Mouse (Mus musculus) midbrain, embryonic 12.5 days (tissue): ENCODE data around the gene Arglu1. TPM values are rescaled to one million over a fixed set of nuclear protein-coding genes. Genes with fewer than 3 reads are reported as not detected.

Experiments
- ATAC-seq: fragments of 200-750 bp; cut with Nextera tagmentation; 2 replicates; pipeline ENCODE4 v1.8.0; 2017; ENCODE audit warnings: low read depth, moderate TSS enrichment, moderate library complexity; ENCODE audit not compliant: low FRiP score
- H3K27ac ChIP-seq: fragments of 300-500 bp; sonication (generic); replicated peaks from 2 replicates; pipeline ENCODE4 v1.5.1; 2016; ENCODE audit warnings: mild to moderate bottlenecking
- H3K27me3 ChIP-seq: fragments of 300-500 bp; sonication (generic); 2 replicates; pipeline ENCODE4 v1.6.1; 2016; ENCODE audit warnings: mild to moderate bottlenecking
- H3K36me3 ChIP-seq: fragments of 300-500 bp; sonication (generic); 2 replicates; pipeline ENCODE4 v1.6.1; 2016
- H3K4me1 ChIP-seq: fragments of 300-500 bp; sonication (generic); 2 replicates; pipeline ENCODE4 v1.6.1; 2016
- H3K4me2 ChIP-seq: fragments of 300-500 bp; sonication (generic); replicated peaks from 2 replicates; pipeline ENCODE4 v1.6.1; 2016; ENCODE audit warnings: mild to moderate bottlenecking, moderate library complexity
- H3K4me3 ChIP-seq: fragments of 300-500 bp; sonication (generic); 2 replicates; pipeline ENCODE4 v1.5.1; 2016; ENCODE audit warnings: mild to moderate bottlenecking
- H3K9ac ChIP-seq: fragments of 300-500 bp; sonication (generic); replicated peaks from 2 replicates; pipeline ENCODE4 v1.6.1; 2016; ENCODE audit warnings: mild to moderate bottlenecking, moderate library complexity
- H3K9me3 ChIP-seq: fragments of 300-500 bp; sonication (generic); 2 replicates; pipeline ENCODE4 v1.6.1; 2016; ENCODE audit warnings: mild to moderate bottlenecking
- WGBS: fragments of 180-500 bp; shearing (Covaris S2); methylation state at CpG from one replicate; pipeline ENCODE4 v1.1.7; 2016; 5-methylcytosine and 5-hydroxymethylcytosine counted together
- polyA plus RNA-seq: library from polyadenylated mRNA; unstranded; fragments of >200 nt; fragmentation: Nextera tagmentation; extraction: Ambion mirVana; gene quantifications from 2 replicates; pipeline ENCODE4 v1.2.1, GENCODE M21; 2016

Gene Arglu1
- polyA plus RNA-seq, 1 experiment from 2014 or later = 201 TPM

GRCm38 (mm10) chr8:8640264-8640588 is 50.1 kb downstream of the Arglu1 start:
- H3K27ac ChIP-seq = no peak overlapping the region
- ATAC-seq = peak; percentile 39; the same call in 1 of the 2 replicates
- H3K36me3 ChIP-seq = no peaks in the 10 kb centered on the region
- H3K4me2 ChIP-seq = no peak overlapping the region
- H3K9me3 ChIP-seq = no peaks in the 10 kb centered on the region
- no peak overlapping the region for H3K9ac ChIP-seq
- H3K4me3 ChIP-seq = no peak overlapping the region
- WGBS = 3% methylated on average over 4 of the region's 4 CpGs
- H3K4me1 ChIP-seq = peaks cover 27% of the 10 kb centered on the region; the same call in 1 of the 2 replicates
- H3K27me3 ChIP-seq = peaks cover 69% of the 10 kb centered on the region

GRCm38 (mm10) chr8:8639569-8640263 is 50.6 kb downstream of the Arglu1 start:
- no peak overlapping the region for H3K27ac ChIP-seq
- peaks cover 66% of the 10 kb centered on the region for H3K27me3 ChIP-seq
- 43% methylated on average over 8 of the region's 8 CpGs for WGBS
- no peaks in the 10 kb centered on the region for H3K9me3 ChIP-seq
- no peak for ATAC-seq
- H3K9ac ChIP-seq = no peak overlapping the region
- H3K4me2 ChIP-seq = no peak overlapping the region
- no peak overlapping the region for H3K4me3 ChIP-seq
- H3K36me3 ChIP-seq = no peaks in the 10 kb centered on the region
- H3K4me1 ChIP-seq = peaks cover 25% of the 10 kb centered on the region; the same call in 1 of the 2 replicates

- Histone ChIP-seq H3K4me2 (no peak overlapping the region), H3K9ac (no peak overlapping the region), H3K9me3 (no peaks in the 10 kb centered on the region), H3K27ac (no peak overlapping the region), H3K27me3 (peaks cover 27% of the 10 kb centered on the region), H3K36me3 (no peaks in the 10 kb centered on the region), H3K4me3 (no peak overlapping the region), H3K4me1 (0 out of 2 replicates have a peak, but pooled peaks cover 9% of the 10 kb centered on the region)
- WGBS = 78% methylated on average over 7 of the region's 7 CpGs
- no peak for ATAC-seq
Measured at GRCm38 (mm10) chr8:8631394-8631793, 58.9 kb downstream of the Arglu1 start.

GRCm38 (mm10) chr8:8624017-8624416 is 66.3 kb downstream of the Arglu1 start:
- H3K4me2 ChIP-seq = no peak overlapping the region
- H3K9me3 ChIP-seq = no peaks in the 10 kb centered on the region
- no peak overlapping the region for H3K27ac ChIP-seq
- 71% methylated on average over 7 of the region's 7 CpGs for WGBS
- no peak overlapping the region for H3K4me3 ChIP-seq
- peaks cover 18% of the 10 kb centered on the region for H3K36me3 ChIP-seq
- ATAC-seq = no peak
- peaks cover 18% of the 10 kb centered on the region for H3K4me1 ChIP-seq
- peaks cover 40% of the 10 kb centered on the region for H3K27me3 ChIP-seq
- H3K9ac ChIP-seq = no peak overlapping the region

- Histone ChIP-seq H3K9ac (no peak overlapping the region), H3K27ac (no peak overlapping the region), H3K4me1 (peaks cover 18% of the 10 kb centered on the region), H3K4me2 (no peak overlapping the region), H3K27me3 (peaks cover 43% of the 10 kb centered on the region), H3K4me3 (no peak overlapping the region), H3K36me3 (peaks cover 18% of the 10 kb centered on the region), H3K9me3 (no peaks in the 10 kb centered on the region)
- 74% methylated on average over 8 of the region's 8 CpGs for WGBS
- ATAC-seq = no peak
Measured at GRCm38 (mm10) chr8:8623486-8623885, 66.8 kb downstream of the Arglu1 start.

GRCm38 (mm10) chr8:8622476-8622875 is 67.8 kb downstream of the Arglu1 start:
- H3K9me3 ChIP-seq = no peaks in the 10 kb centered on the region
- no peak overlapping the region for H3K27ac ChIP-seq

GRCm38 (mm10) chr8:8622031-8622430 is 68.3 kb downstream of the Arglu1 start:
- Histone ChIP-seq H3K27me3 (peaks cover 37% of the 10 kb centered on the region), H3K4me1 (peaks cover 18% of the 10 kb centered on the region), H3K9me3 (no peaks in the 10 kb centered on the region), H3K4me3 (no peak overlapping the region), H3K27ac (no peak overlapping the region), H3K4me2 (no peak overlapping the region), H3K9ac (no peak overlapping the region), H3K36me3 (peaks cover 18% of the 10 kb centered on the region)
- WGBS = 87% methylated on average over 12 of the region's 12 CpGs
- no peak for ATAC-seq

More at GRCm38 (mm10) chr8:8622476-8622875, 67.8 kb downstream of the Arglu1 start:
- ATAC-seq = no peak
- H3K4me3 ChIP-seq = no peak overlapping the region
- peaks cover 37% of the 10 kb centered on the region for H3K27me3 ChIP-seq
- 92% methylated on average over 3 of the region's 3 CpGs for WGBS
- H3K4me2 ChIP-seq = no peak overlapping the region
- no peak overlapping the region for H3K9ac ChIP-seq
- peaks cover 18% of the 10 kb centered on the region for H3K4me1 ChIP-seq
- H3K36me3 ChIP-seq = peaks cover 18% of the 10 kb centered on the region

GRCm38 (mm10) chr8:8621236-8621917 is 68.9 kb downstream of the Arglu1 start:
- WGBS = 83% methylated on average over 16 of the region's 16 CpGs
- H3K4me3 ChIP-seq = no peak overlapping the region
- peaks cover 18% of the 10 kb centered on the region for H3K36me3 ChIP-seq
- H3K9ac ChIP-seq = no peak overlapping the region
- H3K4me1 ChIP-seq = peaks cover 18% of the 10 kb centered on the region
- no peak for ATAC-seq
- no peaks in the 10 kb centered on the region for H3K9me3 ChIP-seq
- peaks cover 41% of the 10 kb centered on the region for H3K27me3 ChIP-seq
- H3K4me2 ChIP-seq = no peak overlapping the region
- H3K27ac ChIP-seq = no peak overlapping the region

- Histone ChIP-seq H3K27ac (0 out of 2 replicates have a peak overlapping the region, but pooled peaks have one; percentile 8), H3K4me3 (no peak overlapping the region), H3K27me3 (peaks cover 41% of the 10 kb centered on the region), H3K36me3 (peaks cover 18% of the 10 kb centered on the region), H3K4me2 (no peak overlapping the region), H3K9me3 (no peaks in the 10 kb centered on the region), H3K4me1 (peaks cover 18% of the 10 kb centered on the region), H3K9ac (no peak overlapping the region)
- ATAC-seq = peak; percentile 24; the same call in 1 of the 2 replicates
- WGBS = 92% methylated on average over 21 of the region's 21 CpGs
Measured at GRCm38 (mm10) chr8:8620536-8620935, 69.8 kb downstream of the Arglu1 start.

GRCm38 (mm10) chr8:8619221-8620194 is 70.8 kb downstream of the Arglu1 start:
- Histone ChIP-seq H3K9ac (no peak overlapping the region; the same call in 1 of the 2 replicates), H3K4me1 (peaks cover 18% of the 10 kb centered on the region), H3K4me2 (no peak overlapping the region)

More at GRCm38 (mm10) chr8:8619221-8620194, 70.8 kb downstream of the Arglu1 start:
- Histone ChIP-seq H3K4me3 (no peak overlapping the region), H3K27ac (no peak overlapping the region), H3K36me3 (peaks cover 18% of the 10 kb centered on the region), H3K9me3 (no peaks in the 10 kb centered on the region), H3K27me3 (peaks cover 40% of the 10 kb centered on the region)
- ATAC-seq = peak; percentile 75; the same call in 1 of the 2 replicates
- WGBS = 24% methylated on average over 19 of the region's 19 CpGs
